Mouse (Mus musculus) liver, adult 2 months (tissue): Measurements from ENCODE around the gene Rnf5. TPM values are rescaled to one million over a fixed set of nuclear protein-coding genes. Genes with fewer than 3 reads are reported as not detected.

Source experiments
- DNase-seq: peaks from one replicate; pipeline ENCODE4 v3.0.0-alpha.2; 2011; ENCODE audit warnings: low read depth, low spot score; ENCODE audit errors: extremely low read depth
- H3K27ac ChIP-seq: fragments of 200-500 bp; replicated peaks from 2 replicates; pipeline ENCODE4 v1.5.1; 2012; ENCODE audit warnings: low read depth, mild to moderate bottlenecking, control low read depth, inconsistent platforms, low read length; ENCODE audit not compliant: insufficient read depth
- H3K27me3 ChIP-seq: fragments of 200-500 bp; 2 replicates; pipeline ENCODE4 v1.6.1; 2012; ENCODE audit warnings: mild to moderate bottlenecking, moderate library complexity, low read length, inconsistent platforms; ENCODE audit not compliant: control insufficient read depth, insufficient read depth
- H3K36me3 ChIP-seq: fragments of 200-500 bp; 2 replicates; pipeline ENCODE4 v1.6.1; 2012; ENCODE audit warnings: low read length, inconsistent platforms; ENCODE audit not compliant: control insufficient read depth, insufficient read depth
- H3K4me1 ChIP-seq: fragments of 200-500 bp; 2 replicates; pipeline ENCODE4 v1.6.1; 2011; ENCODE audit warnings: low read length; ENCODE audit not compliant: control insufficient read depth, insufficient read depth
- H3K4me3 ChIP-seq: fragments of 200-500 bp; 2 replicates; pipeline ENCODE4 v1.5.1; 2011; ENCODE audit warnings: low read depth, mild to moderate bottlenecking, control low read depth, low read length, moderate library complexity; ENCODE audit not compliant: insufficient read depth
- H3K79me2 ChIP-seq: fragments of 200-500 bp; 2 replicates; pipeline ENCODE4 v1.6.1; 2012; ENCODE audit warnings: inconsistent platforms, mild to moderate bottlenecking, low read length, moderate library complexity; ENCODE audit not compliant: control insufficient read depth, insufficient read depth
- H3K9ac ChIP-seq: fragments of 200-500 bp; 2 replicates; pipeline ENCODE4 v1.6.1; 2012; ENCODE audit warnings: low read depth, mild to moderate bottlenecking, control low read depth, inconsistent platforms, low read length
- CTCF ChIP-seq: fragments of 200-500 bp; IDR thresholded peaks from 2 replicates; pipeline ENCODE4 v1.5.1; 2011; ENCODE audit warnings: low read depth, low read length, control low read depth
- POLR2A ChIP-seq: fragments of 200-500 bp; IDR thresholded peaks from 2 replicates; pipeline ENCODE4 v1.6.1; 2011; ENCODE audit warnings: low read length, control low read depth; ENCODE audit not compliant: insufficient read depth; ENCODE audit errors: extremely low read depth
- WGBS: fragments of 180-500 bp; shearing (Covaris S2); methylation state at CpG from one replicate; pipeline ENCODE4 v1.1.7; 2018; 5-methylcytosine and 5-hydroxymethylcytosine counted together
- polyA plus RNA-seq: library from polyadenylated mRNA; depleted of rRNA; stranded (reverse); fragments of >200 nt; gene quantifications from 2 replicates; pipeline ENCODE4 v1.2.3, GENCODE M21; 2012
- total RNA-seq: library from RNA; depleted of rRNA; stranded (reverse); fragments of >200 nt; gene quantifications from 2 replicates; pipeline ENCODE4 v1.2.3, GENCODE M21; 2014

The Rnf5 gene
- total and polyA plus RNA-seq, 2 experiments = 23.0 to 155 TPM

DNA sequence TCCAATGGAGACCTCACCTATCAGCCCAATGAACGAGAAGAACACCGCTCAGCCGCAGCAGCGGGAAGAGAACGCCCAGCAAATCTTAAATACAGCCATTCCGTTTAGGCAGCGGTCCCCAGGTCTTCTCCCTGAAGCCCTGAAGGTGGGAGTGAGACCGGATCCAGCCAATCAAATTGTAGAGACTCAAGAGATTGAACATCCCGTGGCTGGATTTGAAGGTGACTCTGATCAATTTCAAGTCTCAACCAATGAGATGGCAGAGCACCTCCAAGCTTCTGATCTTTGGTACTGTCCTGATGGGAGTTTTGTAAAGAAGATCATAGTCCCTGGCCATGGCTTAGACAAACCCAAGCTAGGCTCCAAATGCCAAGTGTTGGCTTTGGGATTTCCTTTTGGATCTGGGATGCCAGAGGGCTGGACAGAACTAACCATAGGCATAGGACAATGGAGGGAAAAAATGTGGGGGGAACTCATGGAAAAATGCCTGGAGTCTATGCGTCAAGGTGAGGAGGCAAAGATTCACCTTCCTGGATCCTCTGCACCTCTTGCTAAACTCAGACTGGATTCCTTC lies 41.9 kb upstream of the Rnf5 start:
- Histone ChIP-seq H3K36me3 (no peaks in the 10 kb centered on the region), H3K4me1 (peaks cover 12% of the 10 kb centered on the region), H3K79me2 (no peaks in the 10 kb centered on the region; the same call in 1 of the 2 replicates), H3K27me3 (no peaks in the 10 kb centered on the region), H3K9ac (peak overlapping the region; percentile 35; the same call in 1 of the 2 replicates), H3K4me3 (peak overlapping the region; percentile 58), H3K27ac (0 out of 2 replicates have a peak overlapping the region, but pooled peaks have one; percentile 18)
- TF ChIP-seq CTCF (no peak), POLR2A (no peak)
- DNase-seq = no peak
- 45% methylated on average over 10 of the region's 10 CpGs for WGBS

GRCm38 (mm10) chr17:34644608-34645007 lies 41.1 kb upstream of the Rnf5 start, which contains the start of gene Fkbpl:
TSS of gene Fkbpl (plus strand) at chr17:34644764.
- peak; percentile 92 for DNase-seq
- Histone ChIP-seq H3K27me3 (no peaks in the 10 kb centered on the region), H3K36me3 (no peaks in the 10 kb centered on the region), H3K79me2 (no peaks in the 10 kb centered on the region; the same call in 1 of the 2 replicates), H3K4me3 (peak within 1 kb of the TSS; percentile 58), H3K9ac (peak within 1 kb of the TSS; percentile 77), H3K4me1 (peaks cover 12% of the 10 kb centered on the region), H3K27ac (peak within 1 kb of the TSS; percentile 57)
- WGBS = under 1% methylated on average over 16 of the region's 16 CpGs
- TF ChIP-seq CTCF (no peak), POLR2A (peak; percentile 47; the same call in 1 of the 2 replicates)

GRCm38 (mm10) chr17:34643944-34644343 lies 40.5 kb upstream of the Rnf5 start:
- Histone ChIP-seq H3K36me3 (no peaks in the 10 kb centered on the region), H3K9ac (no peak overlapping the region), H3K27me3 (no peaks in the 10 kb centered on the region), H3K4me1 (peaks cover 12% of the 10 kb centered on the region), H3K27ac (no peak overlapping the region), H3K79me2 (no peaks in the 10 kb centered on the region; the same call in 1 of the 2 replicates), H3K4me3 (no peak overlapping the region)
- 60% methylated on average over 10 of the region's 10 CpGs for WGBS
- DNase-seq = no peak
- TF ChIP-seq CTCF (no peak), POLR2A (no peak)

DNA sequence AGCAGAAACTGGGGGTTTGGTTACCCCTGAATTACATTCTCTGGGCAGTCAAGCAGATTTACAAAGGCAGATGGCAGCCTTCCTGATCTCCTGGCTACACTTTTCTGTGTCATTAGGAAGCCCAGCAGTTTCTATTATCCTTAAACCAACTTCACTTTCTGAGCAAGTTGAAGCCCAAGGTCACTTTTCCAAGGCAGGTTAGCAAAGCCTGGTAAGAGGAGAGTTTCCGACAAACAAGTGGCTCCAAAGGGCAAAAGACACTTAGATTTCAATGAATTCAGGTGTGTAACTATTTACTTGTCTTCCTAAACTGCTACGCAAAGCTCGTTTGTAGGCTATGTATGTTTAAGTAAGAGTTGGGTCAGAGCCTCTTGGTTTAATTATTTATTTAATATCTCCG lies 39.9 kb upstream of the Rnf5 start:
- TF ChIP-seq CTCF (no peak), POLR2A (no peak)
- WGBS = 29% methylated on average over 4 of the region's 4 CpGs
- Histone ChIP-seq H3K79me2 (no peaks in the 10 kb centered on the region; the same call in 1 of the 2 replicates), H3K4me3 (no peak overlapping the region), H3K4me1 (peaks cover 12% of the 10 kb centered on the region), H3K9ac (no peak overlapping the region), H3K36me3 (no peaks in the 10 kb centered on the region), H3K27ac (no peak overlapping the region), H3K27me3 (no peaks in the 10 kb centered on the region)
- no peak for DNase-seq

DNA sequence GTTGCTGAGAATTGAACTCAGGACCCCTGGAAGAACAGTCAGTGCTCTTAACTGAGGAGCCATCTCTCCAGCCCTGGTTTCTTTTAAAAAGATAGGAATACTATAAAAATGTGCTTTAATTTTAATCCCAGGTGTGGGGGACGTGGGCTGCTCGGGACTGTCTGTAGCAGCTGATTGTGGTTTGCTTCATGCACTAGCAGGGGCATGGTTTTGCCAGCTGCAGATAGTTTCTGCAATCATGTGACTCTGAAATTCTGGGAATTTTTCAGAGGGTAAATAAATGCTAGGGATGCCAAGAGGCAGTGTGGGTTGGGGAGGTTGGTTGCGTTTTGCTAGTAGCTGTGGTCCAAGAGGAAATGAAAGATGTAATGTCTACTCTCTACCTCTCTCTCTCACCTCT lies 38.5 kb upstream of the Rnf5 start:
- Histone ChIP-seq H3K27me3 (no peaks in the 10 kb centered on the region), H3K36me3 (no peaks in the 10 kb centered on the region), H3K9ac (no peak overlapping the region), H3K4me3 (no peak overlapping the region), H3K27ac (no peak overlapping the region), H3K79me2 (no peaks in the 10 kb centered on the region; the same call in 1 of the 2 replicates), H3K4me1 (peaks cover 6% of the 10 kb centered on the region)
- WGBS = 41% methylated on average over 3 of the region's 3 CpGs
- DNase-seq = no peak
- no peak for TF ChIP-seq POLR2A
- no peak for TF ChIP-seq CTCF
